Mouse (Mus musculus) kidney, adult 11 months (tissue): ENCODE results near the gene Gm20388.

Experiments used
- DNase-seq: peaks from one replicate; pipeline ENCODE4 v3.0.0; 2022

Gm20388 gene

DNA sequence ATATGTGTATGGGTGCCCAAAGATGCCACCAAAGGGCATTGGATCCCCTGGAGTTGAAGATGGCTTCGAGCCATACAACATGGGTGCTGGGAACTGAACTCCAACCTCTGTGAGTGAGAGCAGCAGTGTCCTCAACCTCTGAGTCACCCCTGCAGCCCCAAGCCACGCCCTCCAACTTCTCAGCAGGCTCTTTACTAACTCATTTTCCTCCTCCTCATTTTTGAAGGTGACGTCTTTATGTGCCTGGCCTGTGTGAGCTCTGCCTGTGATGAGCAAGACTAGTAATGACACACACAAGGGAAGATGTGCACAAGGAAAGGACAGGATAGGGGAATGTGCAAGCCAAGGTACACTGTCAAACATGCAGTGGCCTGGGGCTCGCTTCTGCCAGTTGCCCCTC lies 4348.5 kb downstream of the Gm20388 start:
- DNase-seq: no peak

DNA sequence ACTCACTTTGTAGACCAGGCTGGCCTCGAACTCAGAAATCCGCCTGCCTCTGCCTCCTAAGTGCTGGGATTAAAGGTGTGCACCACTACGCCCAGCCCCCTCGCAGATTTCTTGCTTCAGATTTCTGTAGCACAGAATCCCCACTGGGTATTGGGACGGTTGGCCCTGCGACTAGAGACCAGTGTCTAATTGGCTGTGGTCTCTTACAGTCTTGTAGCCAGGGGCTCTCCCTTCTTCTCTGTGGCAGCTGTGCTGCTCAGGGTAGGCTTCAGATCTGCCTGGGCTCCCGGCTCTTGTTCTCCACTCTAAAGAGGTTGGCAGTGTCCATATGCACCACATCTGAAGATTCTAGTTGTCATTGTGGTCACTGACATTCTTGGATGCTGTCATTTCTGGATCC lies 4349.3 kb downstream of the Gm20388 start:
- DNase-seq: no peak

DNA sequence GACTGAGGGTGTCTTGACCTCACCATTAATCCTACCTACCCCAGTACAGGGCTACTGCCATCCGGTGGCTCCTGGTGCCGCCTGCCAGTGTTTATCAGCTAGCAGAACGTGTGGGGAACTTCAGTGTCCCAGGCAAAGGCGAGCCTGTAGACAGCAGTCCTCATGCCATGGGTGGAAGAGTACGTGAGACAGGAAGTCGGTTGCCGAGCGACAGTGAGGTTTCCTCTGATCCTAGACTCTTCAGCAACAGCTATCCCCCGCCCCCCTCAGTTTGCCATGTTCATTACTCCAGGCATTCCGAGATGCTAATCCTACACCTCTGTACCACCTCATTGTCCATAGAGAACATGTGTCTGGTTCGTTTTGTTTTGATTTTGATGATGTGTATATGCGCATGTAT lies 4349.7 kb downstream of the Gm20388 start:
- no peak for DNase-seq

DNA sequence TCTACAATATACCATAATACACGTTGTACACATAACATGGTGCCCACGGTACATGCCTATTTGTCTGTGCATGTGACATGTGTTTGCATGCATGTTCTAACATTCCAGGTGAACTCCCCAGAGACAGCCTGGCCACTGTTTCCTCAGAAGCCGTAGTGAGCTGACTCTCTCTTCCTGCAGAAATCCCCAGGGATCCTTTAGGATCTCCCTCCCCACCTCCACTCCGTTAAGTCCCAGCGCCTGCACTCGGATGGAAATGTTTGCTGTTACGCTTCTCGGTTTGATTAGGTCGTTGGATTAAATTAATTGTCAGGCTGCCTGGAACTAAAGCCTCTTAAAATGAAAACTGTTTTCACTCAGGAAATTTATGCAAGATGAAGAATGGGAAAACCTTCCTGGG lies 4352.4 kb downstream of the Gm20388 start:
- DNase-seq: no peak

DNA sequence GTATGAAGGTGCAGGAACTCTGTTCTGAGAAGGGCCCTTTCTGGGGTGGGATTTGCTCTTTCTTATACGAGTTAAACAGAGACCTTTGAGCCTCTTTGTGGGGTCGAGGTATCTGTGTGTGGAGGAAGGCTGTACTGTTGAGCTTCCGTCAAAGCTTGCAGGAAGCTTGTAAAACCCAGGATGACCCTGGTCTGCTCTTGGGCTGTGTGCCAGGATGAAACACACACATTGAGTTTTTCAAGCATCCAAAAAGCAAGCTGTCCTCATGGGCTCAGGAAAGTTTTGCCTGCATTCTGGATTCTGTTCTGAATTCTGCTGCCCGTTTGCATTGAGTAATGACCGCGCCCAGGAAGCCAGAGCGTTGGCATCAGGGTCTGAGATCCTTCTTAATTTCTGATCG lies 4353.4 kb downstream of the Gm20388 start:
- DNase-seq: no peak

DNA sequence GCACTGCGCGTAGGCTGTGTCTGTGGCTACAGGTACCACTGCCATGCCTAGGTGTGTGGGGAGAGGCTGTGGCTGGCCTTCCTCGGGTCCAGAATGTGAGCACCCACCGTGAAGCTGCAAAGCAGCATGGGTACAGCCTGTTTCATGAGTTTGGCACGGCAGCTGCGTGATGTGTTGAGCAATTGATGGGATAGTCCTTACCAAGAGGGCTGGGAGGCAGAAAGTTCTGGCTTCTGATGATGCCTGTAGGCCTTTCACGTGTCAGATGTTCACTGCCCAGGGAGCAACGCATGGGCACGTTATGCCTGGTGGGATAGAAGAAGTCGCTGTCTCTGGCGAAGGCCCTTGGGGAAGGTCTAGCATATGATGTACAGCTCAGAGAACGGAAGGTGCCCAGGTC lies 4354.0 kb downstream of the Gm20388 start:
- DNase-seq: no peak

DNA sequence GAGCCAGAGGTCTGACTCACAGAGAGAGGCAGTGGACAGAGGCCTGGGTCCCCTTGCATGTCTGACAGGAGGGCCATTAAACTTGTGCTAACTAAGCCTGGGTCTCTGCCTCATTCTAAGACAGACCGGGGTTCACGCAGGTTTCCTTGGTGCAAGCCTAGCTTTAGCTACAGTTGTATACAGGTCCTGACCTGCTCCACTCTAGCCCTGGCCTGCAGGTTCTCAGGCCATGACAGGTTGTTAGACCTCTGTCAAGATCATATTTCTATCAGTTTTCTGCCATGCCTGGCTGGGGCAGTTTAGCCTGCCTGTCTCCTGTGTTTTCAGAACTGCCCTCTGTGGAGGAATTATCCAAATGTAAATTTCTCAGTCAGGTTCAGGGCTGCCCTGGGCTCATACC lies 4354.5 kb downstream of the Gm20388 start:
- DNase-seq: no peak

DNA sequence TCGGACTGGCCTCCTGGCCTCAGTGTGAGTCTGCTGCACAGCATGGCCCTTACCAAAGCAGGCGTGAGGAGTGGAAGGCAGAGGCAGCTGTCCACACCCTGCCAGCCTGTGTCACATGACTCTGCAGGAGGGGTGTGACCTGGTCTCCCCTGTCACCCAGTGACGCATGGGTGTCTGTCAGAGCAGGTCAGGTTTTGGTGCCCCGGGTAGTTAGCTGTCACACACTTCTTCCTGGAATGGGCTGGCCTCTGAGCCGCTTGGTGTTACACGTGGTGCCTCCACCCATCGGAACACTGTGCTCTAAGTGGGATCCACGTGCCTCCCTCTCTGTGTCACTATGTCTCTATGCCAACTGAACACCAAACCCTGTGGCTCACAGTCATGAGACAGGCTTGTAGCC lies 4355.2 kb downstream of the Gm20388 start:
- DNase-seq: peak; percentile 55

DNA sequence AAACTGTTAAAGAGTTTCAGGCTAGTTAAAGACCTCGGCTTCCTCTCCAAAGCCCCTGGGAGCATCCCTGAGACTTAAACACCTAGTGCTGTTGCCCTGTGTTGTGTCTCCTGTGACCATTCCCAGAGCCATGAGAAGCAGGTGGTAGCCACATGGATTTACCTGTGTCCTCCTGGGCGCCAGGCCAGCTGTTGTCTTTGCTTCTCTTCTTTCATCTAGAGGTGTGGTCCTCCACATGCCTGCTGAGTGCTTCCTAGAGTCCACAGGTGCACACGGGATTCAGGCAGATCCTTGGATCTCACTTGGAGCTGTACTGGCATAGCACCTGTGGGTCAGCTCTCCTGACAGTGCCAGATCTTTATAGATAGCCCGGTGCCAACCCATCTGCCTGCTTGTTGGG lies 4356.6 kb downstream of the Gm20388 start:
- DNase-seq: no peak

DNA sequence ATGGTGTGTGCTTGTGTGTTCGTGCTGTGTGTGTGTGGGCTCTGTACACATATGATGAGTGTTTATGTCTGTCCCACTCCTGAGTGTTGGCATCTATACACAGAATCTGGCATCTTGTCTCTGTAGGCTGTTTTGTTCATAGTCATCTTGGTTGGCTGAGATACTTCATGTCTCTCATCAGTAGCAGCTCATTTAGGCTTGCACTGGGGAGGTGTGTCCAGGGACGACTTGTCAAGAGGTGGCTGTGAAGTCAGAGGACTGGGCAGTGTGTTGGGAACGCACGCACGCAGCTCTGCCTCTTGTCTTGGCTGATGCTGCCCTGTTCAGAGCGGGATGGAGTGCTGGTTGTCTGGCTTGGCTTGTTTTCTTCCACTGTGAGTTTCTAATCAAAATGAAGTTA lies 4359.9 kb downstream of the Gm20388 start:
- DNase-seq: no peak

DNA sequence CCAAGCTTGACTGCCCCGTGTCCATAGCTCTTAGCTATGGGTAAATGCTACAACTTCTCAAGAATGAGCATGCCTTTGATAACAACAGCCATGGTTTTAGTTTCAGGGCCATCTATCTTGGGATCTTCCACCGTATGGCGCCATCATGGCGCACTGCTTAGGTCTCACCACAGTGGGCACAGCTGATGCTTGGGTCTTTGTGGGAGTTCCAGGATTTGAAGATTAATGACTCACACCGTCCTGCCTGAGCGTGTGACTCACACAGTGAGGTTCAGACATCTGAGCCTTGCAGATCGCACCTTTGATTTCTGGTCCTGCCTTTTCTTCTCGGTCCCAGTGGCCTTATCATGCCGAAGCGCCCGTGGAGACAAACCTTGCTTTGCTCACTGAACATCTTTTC lies 4360.3 kb downstream of the Gm20388 start:
- DNase-seq: no peak

DNA sequence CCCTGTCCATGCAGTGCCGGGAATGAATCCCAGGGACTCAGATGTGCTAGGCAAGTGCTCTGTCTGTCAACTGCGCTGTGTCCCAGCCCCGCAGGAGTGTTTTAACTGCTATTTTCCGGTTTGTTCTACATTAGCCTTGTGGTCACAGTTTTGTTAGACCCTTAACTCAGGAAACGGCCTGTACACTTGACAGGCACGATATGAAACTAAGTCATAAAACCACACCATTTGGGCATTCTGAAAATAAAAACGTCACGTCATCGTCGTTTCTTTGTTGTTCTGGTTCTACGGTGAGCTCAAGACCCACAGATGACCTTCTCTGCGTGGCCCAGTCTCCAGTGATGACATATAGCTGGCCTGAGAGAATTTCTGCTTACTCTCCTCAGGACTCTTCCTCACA lies 4360.9 kb downstream of the Gm20388 start:
- DNase-seq: no peak

DNA sequence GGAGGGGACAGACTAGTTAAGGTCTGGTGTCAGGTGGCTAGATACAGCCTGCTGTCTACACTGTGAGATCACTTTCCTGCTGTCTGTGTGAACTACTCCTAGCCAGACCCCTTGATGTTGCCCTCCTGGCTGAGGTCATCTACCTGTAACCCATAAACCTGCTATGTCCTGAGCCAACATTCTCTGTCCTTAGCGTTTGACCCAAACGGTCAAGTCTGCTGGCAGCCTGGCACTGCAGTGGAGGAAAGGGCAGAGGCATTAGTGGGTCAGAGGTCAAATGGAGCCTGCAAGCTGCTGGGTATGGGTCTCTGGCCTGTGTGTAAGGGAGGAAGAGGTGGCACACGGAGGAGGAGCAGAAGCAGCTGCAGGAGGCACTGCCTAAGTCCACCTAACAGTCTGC lies 4362.2 kb downstream of the Gm20388 start:
- DNase-seq: peak; percentile 72

DNA sequence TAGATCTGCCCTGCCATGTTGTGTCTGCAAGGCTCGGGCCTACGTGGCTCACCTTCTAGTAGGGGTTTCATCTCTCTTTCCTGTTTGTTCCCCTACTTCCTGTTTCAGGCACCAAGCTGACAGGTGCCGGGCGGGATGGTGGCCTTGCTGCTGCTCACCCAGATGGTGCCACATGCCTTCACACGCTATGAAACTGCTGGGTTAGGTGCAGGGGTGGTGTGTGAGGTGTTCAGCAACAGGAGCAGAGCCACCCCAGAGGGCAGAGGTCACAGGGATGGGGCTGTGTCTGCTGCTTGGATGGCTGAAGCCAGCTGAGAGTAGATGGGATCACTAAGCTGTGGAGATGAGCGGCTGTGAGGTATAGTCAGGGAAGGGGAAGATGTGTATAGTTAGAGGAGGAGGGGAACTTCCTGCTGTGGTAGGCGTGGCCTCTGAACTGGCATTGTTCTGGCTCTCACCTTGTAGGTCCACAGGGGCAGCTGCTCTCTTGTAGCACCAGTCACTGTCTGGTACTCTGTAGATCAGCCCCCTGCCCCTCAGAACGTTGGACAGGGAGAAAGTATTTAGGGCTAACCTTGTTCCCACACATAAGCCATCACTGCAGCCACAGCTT lies 4363.1 kb downstream of the Gm20388 start:
- DNase-seq: no peak

DNA sequence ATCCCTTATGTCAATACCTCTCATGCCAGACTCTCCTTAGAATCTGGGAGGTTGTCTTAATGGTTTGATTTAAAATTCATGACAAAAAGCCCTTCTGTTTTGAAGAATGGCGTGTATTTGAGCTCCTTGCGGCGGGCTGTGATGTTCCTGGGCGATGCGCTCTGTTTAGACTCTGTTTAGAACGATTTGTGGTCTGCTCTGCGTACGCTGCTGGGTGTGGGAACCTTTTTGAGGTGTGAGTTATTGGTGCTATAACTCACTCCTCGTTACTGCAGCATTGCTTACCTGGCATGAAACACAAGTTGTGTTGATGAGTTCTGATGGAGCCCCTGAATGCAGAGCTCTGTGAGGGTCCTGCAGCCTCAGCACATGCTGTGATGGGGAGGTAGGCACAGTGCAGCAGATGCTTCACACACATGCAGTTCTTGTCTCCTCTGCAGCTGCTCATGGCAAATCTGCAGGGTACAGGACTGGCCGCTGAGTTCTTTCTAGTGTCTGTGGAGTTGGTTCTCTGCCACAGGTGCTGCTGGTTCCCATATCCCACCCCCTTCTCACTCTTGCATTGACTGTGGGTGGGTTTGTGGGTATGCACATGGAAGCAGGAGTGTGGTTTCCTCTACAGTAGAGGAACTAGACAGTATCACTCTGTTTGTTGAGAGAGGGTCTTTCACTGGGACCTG lies 4363.9 kb downstream of the Gm20388 start:
- no peak for DNase-seq

DNA sequence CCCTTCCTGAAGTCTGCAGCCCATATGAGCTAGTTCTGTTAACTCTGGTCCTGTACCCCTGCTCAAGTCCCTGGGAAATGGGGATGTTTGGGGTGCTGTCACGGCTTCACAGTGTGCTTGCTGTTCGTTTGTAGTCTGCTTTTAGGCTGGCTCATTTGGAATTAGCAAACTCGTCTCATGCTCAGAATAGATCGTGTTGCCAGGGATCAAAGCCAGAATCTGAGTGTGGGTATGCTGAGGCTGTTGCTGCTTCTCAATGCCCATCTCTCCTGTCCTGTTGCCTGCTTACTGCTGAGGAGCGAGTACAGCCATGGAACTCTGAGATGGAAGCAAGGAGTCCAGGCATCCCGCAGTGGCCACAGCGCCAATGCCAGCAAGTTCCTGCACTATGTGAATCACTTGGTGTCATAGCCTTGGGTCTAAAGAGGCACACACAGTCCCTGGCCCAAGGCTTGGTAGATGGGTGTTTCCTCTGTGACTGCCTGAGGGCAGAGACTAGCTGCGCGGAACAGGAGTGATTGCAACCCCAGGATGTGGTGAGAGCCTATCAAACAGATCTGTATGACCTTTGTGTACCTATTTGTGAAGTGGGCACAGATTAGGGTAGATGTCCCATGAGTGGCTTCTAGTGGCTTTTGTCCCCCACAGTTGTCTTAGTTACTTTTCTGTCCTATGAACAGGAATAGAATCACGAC lies 4364.9 kb downstream of the Gm20388 start:
- DNase-seq: no peak

DNA sequence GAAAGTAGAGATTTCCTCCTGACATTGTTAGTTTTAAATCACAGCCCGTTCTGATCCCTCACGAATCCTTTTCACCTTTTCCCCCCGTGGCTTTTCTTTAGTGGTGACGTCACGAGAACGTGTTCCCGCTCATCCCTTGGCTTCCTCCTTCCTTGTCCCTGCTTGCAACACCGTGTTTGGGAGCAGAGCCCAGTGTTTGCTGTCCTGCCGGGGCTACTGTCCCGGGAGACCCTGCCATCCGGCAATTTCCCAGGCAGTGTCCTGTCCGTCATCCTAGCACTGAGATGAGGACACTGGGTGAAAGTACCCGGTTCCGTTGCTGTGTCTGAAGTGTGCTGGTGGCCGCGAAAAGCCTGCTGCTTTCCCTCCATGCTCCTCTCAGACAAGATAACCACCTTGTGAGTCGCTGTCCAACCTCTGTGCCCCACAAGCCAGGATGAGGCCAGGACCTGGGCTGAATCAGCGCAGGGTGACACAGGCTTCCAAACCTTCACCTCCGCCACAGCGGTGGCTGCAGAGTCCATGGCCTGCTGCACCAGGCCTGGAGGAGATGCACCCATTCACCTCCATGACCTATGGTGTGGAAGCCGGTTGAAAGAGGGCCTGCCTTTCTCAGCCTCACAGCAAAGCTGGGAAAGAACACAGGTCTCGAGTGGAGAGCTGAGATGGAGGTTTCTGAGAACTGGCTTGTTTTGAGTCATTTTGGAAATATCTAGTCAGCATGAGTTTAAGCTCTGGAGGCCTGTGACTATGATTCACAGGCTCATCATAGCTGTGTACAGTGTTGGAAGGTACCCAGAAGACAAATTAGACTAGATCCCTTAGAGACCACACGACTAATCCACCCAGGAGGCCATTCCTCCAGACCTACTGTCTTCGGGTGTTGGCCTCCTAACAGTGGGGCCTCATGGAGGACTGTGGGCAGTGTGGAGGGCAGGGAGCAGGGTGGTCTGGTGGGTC lies 4367.6 kb downstream of the Gm20388 start:
- no peak for DNase-seq

DNA sequence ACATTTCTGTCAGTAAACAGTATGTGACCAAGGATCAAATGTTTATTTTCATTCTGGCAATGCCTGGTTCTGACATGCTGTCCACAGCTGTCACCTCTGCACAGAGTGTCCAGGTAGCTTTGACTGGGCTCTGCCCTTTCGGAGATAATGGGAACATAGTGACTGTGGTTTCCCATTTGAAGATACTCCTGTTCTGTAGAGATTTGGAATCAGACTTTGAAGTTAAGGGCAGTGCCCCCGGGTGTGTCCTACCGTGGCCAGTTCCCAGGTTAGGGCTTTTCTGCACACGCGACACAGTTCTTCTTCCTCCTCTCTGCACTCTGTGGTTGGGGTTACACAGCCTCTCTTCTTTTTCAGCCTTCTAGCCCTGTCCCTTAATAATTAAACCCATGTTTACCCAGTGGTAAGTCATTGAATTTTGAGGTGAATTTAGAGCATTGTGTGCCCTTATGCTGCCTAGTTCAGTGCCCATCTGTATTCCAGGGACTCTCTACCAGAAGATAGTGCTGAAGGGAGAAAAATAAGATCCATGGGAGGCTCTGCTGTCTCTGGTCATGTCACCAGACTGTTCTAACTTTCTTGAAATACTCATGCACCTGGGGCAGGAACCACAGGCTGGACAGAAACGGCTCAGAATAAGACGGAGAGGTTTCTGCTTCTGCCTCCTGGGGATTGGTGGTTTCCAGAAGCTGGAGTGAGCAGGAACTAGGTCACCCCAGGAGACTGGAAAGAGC lies 4368.5 kb downstream of the Gm20388 start:
- peak; percentile 33 for DNase-seq

DNA sequence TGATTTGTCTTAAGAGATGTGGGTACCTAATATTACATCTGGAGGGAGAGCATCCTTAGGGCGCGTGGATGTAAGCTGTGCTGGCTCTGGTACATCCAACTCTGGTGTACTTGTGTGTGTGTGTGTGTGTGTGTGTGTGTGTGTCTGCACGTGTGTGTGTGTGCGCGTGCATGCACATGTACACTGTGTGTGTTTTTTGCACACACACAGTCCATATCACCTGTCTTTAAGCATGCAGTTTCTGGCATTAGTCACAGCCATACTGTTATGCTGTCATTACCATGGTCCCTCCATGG lies 4369.0 kb downstream of the Gm20388 start:
- no peak for DNase-seq

DNA sequence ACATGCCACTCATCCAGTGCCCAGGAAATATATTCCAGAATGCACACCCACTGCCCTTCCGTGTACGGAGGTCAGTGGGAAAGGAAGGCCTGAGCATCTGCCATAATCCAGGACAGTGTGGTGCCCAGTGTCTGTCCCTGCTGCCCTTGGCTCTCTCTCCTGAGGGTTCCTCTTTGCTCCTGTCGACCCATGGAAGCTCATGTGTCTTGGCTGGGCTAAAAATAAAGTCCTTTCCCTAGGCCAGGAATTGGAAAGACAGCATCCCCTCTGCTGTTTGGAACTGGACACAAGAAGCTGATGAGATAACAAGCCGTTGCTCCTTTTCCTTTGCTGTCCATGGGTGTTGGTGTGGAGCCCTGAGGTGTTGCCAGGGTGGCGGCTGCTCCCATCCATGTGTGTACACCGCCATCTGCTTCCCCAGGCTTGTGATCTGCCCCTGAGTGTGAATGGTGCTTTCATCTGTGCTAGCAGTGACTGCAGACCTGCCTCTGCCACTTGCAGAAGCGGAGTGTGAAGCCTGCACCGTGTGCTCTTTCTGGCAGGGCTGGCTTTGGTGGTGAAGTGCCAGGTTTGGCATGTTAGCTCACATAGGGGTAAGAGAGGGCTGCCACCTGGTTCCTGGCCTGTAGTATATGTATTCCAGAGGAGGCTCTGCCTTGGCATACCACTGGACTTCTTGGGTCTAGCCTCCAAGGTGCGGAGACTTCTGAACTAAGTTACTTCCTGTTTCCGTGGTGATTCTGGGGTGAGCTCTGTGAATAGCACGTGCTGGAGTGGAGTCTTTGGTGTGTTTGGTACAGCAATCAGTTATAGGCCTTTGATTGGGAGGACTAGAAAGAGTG lies 4371.3 kb downstream of the Gm20388 start:
- DNase-seq: no peak

DNA sequence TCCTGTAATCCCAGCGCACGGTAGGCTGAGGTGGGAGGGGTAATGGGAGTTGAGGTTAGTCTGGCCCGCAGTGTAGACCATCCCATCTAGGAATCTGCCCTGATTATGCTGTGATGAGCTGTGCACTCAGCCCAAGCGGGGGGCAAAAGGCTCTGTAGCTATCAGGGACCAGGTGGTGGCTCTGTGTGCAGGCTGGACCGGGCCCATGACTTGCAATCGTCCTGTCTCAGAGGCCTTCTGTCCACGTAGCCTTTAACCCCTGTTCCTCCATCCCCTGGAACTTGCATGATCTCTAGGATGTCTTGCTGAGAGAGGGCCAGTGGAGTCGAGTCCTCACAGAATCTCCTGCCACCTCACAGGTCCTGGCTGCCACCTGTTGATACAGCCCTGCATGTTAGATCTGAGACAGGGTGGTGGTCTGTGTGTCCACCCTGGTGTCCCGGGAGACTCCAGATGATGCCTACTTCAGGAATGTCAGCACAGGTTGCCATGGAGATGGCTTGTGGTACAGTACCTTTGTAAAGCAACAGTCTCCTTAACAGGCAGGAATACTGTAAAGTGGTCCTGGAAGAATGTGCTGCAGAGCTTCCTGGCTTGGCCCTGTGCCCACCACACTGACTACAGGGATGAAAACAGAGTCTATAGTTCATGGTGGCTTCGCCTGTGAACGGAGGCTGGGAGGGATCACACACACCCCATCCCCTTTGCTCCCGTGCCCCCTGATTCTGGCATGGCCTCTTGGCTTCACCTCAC lies 4372.4 kb downstream of the Gm20388 start:
- DNase-seq: no peak
